Mouse (Mus musculus): ENCODE results near the gene Crlf3. TPM values are rescaled to one million over a fixed set of nuclear protein-coding genes. Genes with fewer than 3 reads are reported as not detected.
"Not testable (repeated sequence)": the region's sequence is repeated elsewhere in the genome, so short reads cannot be mapped to it uniquely, and the experiment has no call there.

The Crlf3 gene
- polyA plus RNA-seq, 1 experiment: 47.8 TPM

- 59% methylated on average over 8 of the region's 8 CpGs for WGBS
- Histone ChIP-seq H3K27ac (ENCODE audit: control insufficient read depth, insufficient read depth, low read depth, low read length, poor library complexity) (no peak overlapping the region), H3K4me3 (replicated peaks; ENCODE audit: control insufficient read depth, low read depth, low read length) (no peak overlapping the region), H3K4me1 (ENCODE audit: control insufficient read depth, insufficient read depth, low read length) (no peaks in the 10 kb centered on the region)
- TF ChIP-seq CTCF (IDR thresholded peaks at IDR 0.05; ENCODE audit: control insufficient read depth, insufficient read depth, low read length) (no peak), POLR2A (IDR thresholded peaks at IDR 0.05; ENCODE audit: borderline replicate concordance, control insufficient read depth, low read depth, low read length) (no peak)
These were observed 43.3 kb downstream of the Crlf3 start for GRCm38 (mm10) chr11:80037495-80037894.

GRCm38 (mm10) chr11:80021306-80021705 lies 59.5 kb downstream of the Crlf3 start:
- 87% methylated on average over 4 of the region's 4 CpGs for WGBS
- no peak for TF ChIP-seq POLR2A (IDR thresholded peaks at IDR 0.05; ENCODE audit: borderline replicate concordance, control insufficient read depth, low read depth, low read length)
- TF ChIP-seq CTCF (IDR thresholded peaks at IDR 0.05; ENCODE audit: control insufficient read depth, insufficient read depth, low read length): no peak

GRCm38 (mm10) chr11:80019792-80020191 lies 61.0 kb downstream of the Crlf3 start:
- H3K4me1 ChIP-seq (ENCODE audit: control insufficient read depth, insufficient read depth, low read length): no peaks in the 10 kb centered on the region
- no peak overlapping the region for H3K4me3 ChIP-seq (replicated peaks; ENCODE audit: control insufficient read depth, low read depth, low read length)
- TF ChIP-seq CTCF (IDR thresholded peaks at IDR 0.05; ENCODE audit: control insufficient read depth, insufficient read depth, low read length): no peak
- TF ChIP-seq POLR2A (IDR thresholded peaks at IDR 0.05; ENCODE audit: borderline replicate concordance, control insufficient read depth, low read depth, low read length): no peak
- no peak overlapping the region for H3K27ac ChIP-seq (ENCODE audit: control insufficient read depth, insufficient read depth, low read depth, low read length, poor library complexity)
- 81% methylated on average over 1 of the region's 1 CpGs for WGBS

More at GRCm38 (mm10) chr11:80021306-80021705, 59.5 kb downstream of the Crlf3 start:
- H3K4me3 ChIP-seq (replicated peaks; ENCODE audit: control insufficient read depth, low read depth, low read length): no peak overlapping the region
- no peaks in the 10 kb centered on the region for H3K4me1 ChIP-seq (ENCODE audit: control insufficient read depth, insufficient read depth, low read length)
- H3K27ac ChIP-seq (ENCODE audit: control insufficient read depth, insufficient read depth, low read depth, low read length, poor library complexity): no peak overlapping the region

- 91% methylated on average over 4 of the region's 5 CpGs for WGBS
- H3K4me1 ChIP-seq (ENCODE audit: control insufficient read depth, insufficient read depth, low read length); H3K4me3 ChIP-seq (replicated peaks; ENCODE audit: control insufficient read depth, low read depth, low read length); H3K27ac ChIP-seq (ENCODE audit: control insufficient read depth, insufficient read depth, low read depth, low read length, poor library complexity): not testable (repeated sequence)
These were observed 64.3 kb downstream of the Crlf3 start for GRCm38 (mm10) chr11:80016533-80016932.

Other genes with a start within 250 kb of the Crlf3 start
- 18.1 and 27.5 TPM in 2 replicates for gene Utp6, start 118.6 kb downstream of the Crlf3 start, polyA plus RNA-seq (2011; ENCODE audit: insufficient read depth, insufficient read length, low replicate concordance, missing spikeins)
- gene Suz12, start 87.9 kb downstream of the Crlf3 start, polyA plus RNA-seq (2011; ENCODE audit: insufficient read depth, insufficient read length, low replicate concordance, missing spikeins): 38.7 and 39.0 TPM in 2 replicates
- gene Atad5, start 8.4 kb upstream of the Crlf3 start, polyA plus RNA-seq (2011; ENCODE audit: insufficient read depth, insufficient read length, low replicate concordance, missing spikeins): 19.4 and 23.1 TPM in 2 replicates
- 2.0 and 5.3 TPM in 2 replicates for gene Tefm, start 61.2 kb upstream of the Crlf3 start, polyA plus RNA-seq (2011; ENCODE audit: insufficient read depth, insufficient read length, low replicate concordance, missing spikeins)
- 2.5 and 4.8 TPM in 2 replicates for gene Adap2, start 73.1 kb upstream of the Crlf3 start, polyA plus RNA-seq (2011; ENCODE audit: insufficient read depth, insufficient read length, low replicate concordance, missing spikeins)
- 2.3 and 6.0 TPM in 2 replicates for gene Rnf135, start 102.9 kb upstream of the Crlf3 start, polyA plus RNA-seq (2011; ENCODE audit: insufficient read depth, insufficient read length, low replicate concordance, missing spikeins)
- gene Rhot1, start 128.0 kb upstream of the Crlf3 start, polyA plus RNA-seq (2011; ENCODE audit: insufficient read depth, insufficient read length, low replicate concordance, missing spikeins): 10.1 and 15.5 TPM in 2 replicates
- 0.52 TPM in 1 of 2 replicates, not detected in the other for gene Rhbdl3, start 219.9 kb upstream of the Crlf3 start, polyA plus RNA-seq (2011; ENCODE audit: insufficient read depth, insufficient read length, low replicate concordance, missing spikeins)

Data from bone marrow, adult 2 months (tissue).